Mouse (Mus musculus) testis, adult 2 months (tissue): ENCODE measurements around the gene Palm.

Experiments used
- CTCF ChIP-seq: fragments of 200-500 bp; IDR thresholded peaks from 2 replicates; pipeline ENCODE4 v1.5.1; 2012; ENCODE audit warnings: low read depth, mild to moderate bottlenecking, inconsistent platforms, low read length, moderate library complexity; ENCODE audit not compliant: control insufficient read depth, insufficient read depth, insufficient replicate concordance
- POLR2A ChIP-seq: fragments of 200-500 bp; IDR thresholded peaks from 2 replicates; pipeline ENCODE4 v1.6.1; 2012; ENCODE audit warnings: low read depth, mild to moderate bottlenecking, inconsistent platforms, low read length, moderate library complexity; ENCODE audit not compliant: control insufficient read depth

DNA sequence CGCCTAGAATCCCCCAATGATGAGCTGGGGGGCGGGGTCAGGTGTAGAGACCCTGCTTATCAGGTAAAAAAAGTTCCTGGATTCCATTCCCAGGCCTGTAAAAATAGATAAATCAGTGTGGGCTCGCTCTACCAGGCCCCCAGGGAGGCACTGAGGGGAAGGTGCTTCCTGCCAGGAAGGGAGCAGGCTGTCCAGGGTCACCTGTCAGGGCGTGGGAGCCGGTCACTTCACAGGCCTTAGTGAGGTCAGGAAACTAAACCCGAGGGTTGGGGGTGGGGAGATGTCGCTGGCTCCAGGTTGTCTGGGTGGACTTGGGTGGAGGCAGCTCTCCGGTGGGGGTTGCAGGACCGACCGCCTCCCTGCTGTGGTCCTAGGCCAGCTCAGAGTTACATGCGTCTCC is 12.3 kb downstream of the Palm start:
- TF ChIP-seq POLR2A (no peak), CTCF (no peak)
